Mouse (Mus musculus) embryonic facial prominence, embryonic 11.5 days (tissue): Measurements from ENCODE around the gene Adgra1. TPM values are rescaled to one million over a fixed set of nuclear protein-coding genes. Genes with fewer than 3 reads are reported as not detected.

Experiments
- ATAC-seq: fragments of 200-750 bp; cut with Nextera tagmentation; replicated peaks from 2 replicates; pipeline ENCODE4 v1.8.0; 2017; ENCODE audit warnings: low read depth; ENCODE audit not compliant: insufficient number of reproducible peaks, low FRiP score, low TSS enrichment
- DNase-seq: peaks from one replicate; pipeline ENCODE4 v3.0.0-alpha.2; 2015; ENCODE audit warnings: low spot score
- H3K27ac ChIP-seq: fragments of 300-500 bp; sonication (generic); replicated peaks from 2 replicates; pipeline ENCODE4 v1.5.1; 2014; ENCODE audit warnings: mild to moderate bottlenecking, low read depth, low read length, control low read depth
- H3K27me3 ChIP-seq: fragments of 300-500 bp; sonication (generic); 2 replicates; pipeline ENCODE4 v1.6.1; 2014; ENCODE audit warnings: mild to moderate bottlenecking, low read length, moderate library complexity, mixed read lengths; ENCODE audit not compliant: control insufficient read depth, insufficient read depth
- H3K36me3 ChIP-seq: fragments of 300-500 bp; sonication (generic); replicated peaks from 2 replicates; pipeline ENCODE4 v1.6.1; 2014; ENCODE audit warnings: low read depth, mild to moderate bottlenecking, low read length, moderate library complexity, mixed read lengths; ENCODE audit not compliant: control insufficient read depth, insufficient read depth
- H3K4me1 ChIP-seq: fragments of 300-500 bp; sonication (generic); 2 replicates; pipeline ENCODE4 v1.6.1; 2014; ENCODE audit warnings: low read length, mixed read lengths; ENCODE audit not compliant: control insufficient read depth, insufficient read depth
- H3K4me2 ChIP-seq: fragments of 300-500 bp; sonication (generic); 2 replicates; pipeline ENCODE4 v1.6.1; 2014; ENCODE audit warnings: low read depth, mild to moderate bottlenecking, control low read depth, low read length, moderate library complexity
- H3K4me3 ChIP-seq: fragments of 300-500 bp; sonication (generic); 2 replicates; pipeline ENCODE4 v1.5.1; 2014; ENCODE audit warnings: low read depth, low read length, control low read depth
- H3K9ac ChIP-seq: fragments of 300-500 bp; sonication (generic); replicated peaks from 2 replicates; pipeline ENCODE4 v1.6.1; 2014; ENCODE audit warnings: mild to moderate bottlenecking, control low read depth, low read length
- H3K9me3 ChIP-seq: fragments of 300-500 bp; sonication (generic); replicated peaks from 2 replicates; pipeline ENCODE4 v1.6.1; 2016; ENCODE audit warnings: mild to moderate bottlenecking, low read length, inconsistent platforms, mixed read lengths; ENCODE audit not compliant: control insufficient read depth
- WGBS: fragments of 180-500 bp; shearing (Covaris S2); extraction: QIAGEN DNeasy Blood & Tissue Kit; methylation state at CpG from one replicate; pipeline ENCODE4 v1.1.7; 2014; 5-methylcytosine and 5-hydroxymethylcytosine counted together
- polyA plus RNA-seq: library from polyadenylated mRNA; unstranded; fragments of >200 nt; fragmentation: Nextera tagmentation; extraction: Ambion mirVana; gene quantifications from 2 replicates; pipeline ENCODE4 v1.2.1, GENCODE M21; 2014

Adgra1 gene
- polyA plus RNA-seq, 1 experiment from 2014 or later, result 0.87 TPM

DNA sequence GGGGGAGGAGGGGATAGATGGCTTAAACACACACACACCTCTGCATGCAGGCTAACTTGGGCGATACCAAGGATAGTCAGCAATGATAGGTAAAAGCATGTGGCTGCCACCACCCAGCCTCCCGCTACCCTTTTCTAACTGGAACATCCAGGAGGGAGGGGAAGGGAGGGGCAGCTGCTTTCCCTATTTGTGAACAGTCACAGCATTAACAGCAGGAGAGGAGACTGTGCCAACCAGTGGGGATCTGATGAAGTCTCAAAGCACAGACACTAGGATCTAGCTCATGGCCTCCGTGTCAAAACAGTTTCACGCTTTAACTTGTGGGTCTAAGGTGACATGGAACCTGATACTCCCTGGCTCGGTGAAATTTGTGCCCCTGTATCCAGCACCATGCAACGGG lies 23.9 kb upstream of the Adgra1 start:
- Histone ChIP-seq H3K27ac (no peak overlapping the region), H3K4me2 (no peak overlapping the region), H3K27me3 (no peaks in the 10 kb centered on the region), H3K4me3 (no peak overlapping the region), H3K9ac (no peak overlapping the region), H3K36me3 (no peaks in the 10 kb centered on the region), H3K4me1 (no peaks in the 10 kb centered on the region), H3K9me3 (no peaks in the 10 kb centered on the region)
- ATAC-seq (no peak), DNase-seq (no peak)
- 66% methylated on average over 6 of the region's 6 CpGs for WGBS

DNA sequence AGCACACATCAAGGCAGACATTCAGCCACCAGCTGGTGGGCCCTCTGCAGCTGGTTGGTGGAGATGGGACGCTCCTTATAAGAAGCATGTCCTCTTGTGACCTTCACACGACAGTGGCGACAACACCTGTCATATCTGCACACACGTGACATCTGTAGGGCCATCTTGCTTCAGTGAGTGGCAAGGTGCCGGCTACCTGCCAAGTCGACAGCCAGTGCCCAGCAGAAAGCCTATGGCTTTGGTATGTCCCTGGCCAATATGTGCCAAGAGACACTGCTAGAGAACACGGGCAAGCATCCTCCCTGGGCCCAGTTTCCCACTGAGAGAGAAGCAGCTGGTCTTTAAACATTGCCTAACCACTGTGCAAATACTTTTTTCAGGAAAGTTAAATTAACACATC lies 22.3 kb upstream of the Adgra1 start:
- WGBS, result 85% methylated on average over 7 of the region's 7 CpGs
- H3K27ac ChIP-seq, result no peak overlapping the region
- H3K4me1 ChIP-seq, result no peaks in the 10 kb centered on the region
- H3K9ac ChIP-seq, result no peak overlapping the region
- no peak overlapping the region for H3K4me3 ChIP-seq
- no peak overlapping the region for H3K4me2 ChIP-seq
- no peaks in the 10 kb centered on the region for H3K36me3 ChIP-seq
- no peaks in the 10 kb centered on the region for H3K27me3 ChIP-seq
- no peaks in the 10 kb centered on the region for H3K9me3 ChIP-seq
- DNase-seq (no peak), ATAC-seq (no peak)

DNA sequence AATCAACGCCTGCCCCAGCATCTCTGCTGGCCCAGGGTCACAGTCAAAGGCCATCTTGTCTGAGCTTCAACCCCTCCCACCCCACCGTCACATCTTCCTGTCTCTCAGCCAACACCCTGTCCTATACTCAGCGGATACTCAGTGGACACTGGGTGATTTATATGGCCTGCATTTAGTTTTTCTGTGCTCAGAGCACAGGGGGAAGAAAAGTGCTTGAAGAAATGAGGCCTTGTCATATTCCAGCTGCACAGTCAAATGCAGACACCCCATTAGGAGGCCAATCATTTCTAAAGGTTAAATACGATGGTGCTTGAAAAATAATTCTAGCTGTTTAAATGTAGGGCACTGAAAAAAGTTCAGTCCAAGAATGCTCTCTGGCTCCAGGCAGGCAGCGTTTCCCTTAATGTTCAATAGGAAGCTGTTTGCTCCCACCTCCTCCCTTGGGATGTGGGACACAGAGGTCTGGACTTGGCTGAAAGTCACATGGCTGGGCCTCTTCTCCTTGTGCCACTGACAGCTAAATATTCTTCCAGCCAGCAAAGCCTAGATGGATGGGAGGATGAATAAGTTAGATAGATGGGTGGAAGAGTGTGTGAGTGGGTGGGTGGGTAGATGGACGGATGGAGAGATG lies 20.3 kb upstream of the Adgra1 start:
- ATAC-seq (no peak), DNase-seq (no peak)
- no peak overlapping the region for H3K9ac ChIP-seq
- no peak overlapping the region for H3K27ac ChIP-seq
- no peaks in the 10 kb centered on the region for H3K4me1 ChIP-seq
- H3K27me3 ChIP-seq, result no peaks in the 10 kb centered on the region
- no peak overlapping the region for H3K4me2 ChIP-seq
- no peaks in the 10 kb centered on the region for H3K36me3 ChIP-seq
- H3K4me3 ChIP-seq, result no peak overlapping the region
- H3K9me3 ChIP-seq, result no peaks in the 10 kb centered on the region
- WGBS, result 85% methylated on average over 6 of the region's 6 CpGs

DNA sequence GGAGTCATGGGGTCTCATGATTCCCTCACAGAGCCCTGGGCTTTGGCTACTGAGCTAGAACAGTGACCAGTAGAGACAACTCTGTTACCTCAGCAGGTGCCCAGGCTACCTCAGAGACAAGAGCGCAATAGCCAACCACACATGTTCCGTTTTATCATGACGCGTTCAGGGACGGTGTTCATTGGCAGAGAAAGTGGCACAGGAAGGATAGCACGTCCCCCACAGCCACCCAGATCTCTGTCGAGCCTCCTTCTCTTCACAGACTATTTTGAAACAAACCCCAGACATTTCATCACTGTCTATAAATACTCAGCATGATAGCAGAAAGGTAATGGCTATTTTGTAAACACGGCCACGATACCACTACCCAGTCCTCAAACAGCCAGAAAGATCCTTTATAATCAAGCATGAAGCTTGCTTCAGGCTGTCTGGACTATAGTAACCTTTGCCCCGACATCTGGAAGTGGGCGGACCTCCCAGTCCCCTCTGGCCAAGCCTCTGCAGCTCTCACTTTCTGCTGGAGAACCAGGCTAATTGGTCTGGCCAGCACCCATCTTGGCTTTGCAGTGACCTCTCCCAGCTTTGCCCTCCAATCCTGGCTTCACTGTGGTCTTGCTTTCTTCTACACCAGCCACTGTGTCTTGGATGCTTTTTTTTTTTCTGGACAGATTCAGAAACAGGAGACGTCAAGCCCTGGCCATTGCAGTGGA lies 11.5 kb upstream of the Adgra1 start:
- no peaks in the 10 kb centered on the region for H3K4me1 ChIP-seq
- no peak overlapping the region for H3K4me2 ChIP-seq
- no peak overlapping the region for H3K9ac ChIP-seq
- H3K27ac ChIP-seq, result no peak overlapping the region
- no peaks in the 10 kb centered on the region for H3K27me3 ChIP-seq
- DNase-seq (no peak), ATAC-seq (no peak)
- no peaks in the 10 kb centered on the region for H3K36me3 ChIP-seq
- H3K9me3 ChIP-seq, result no peaks in the 10 kb centered on the region
- 50% methylated on average over 12 of the region's 12 CpGs for WGBS
- no peak overlapping the region for H3K4me3 ChIP-seq

DNA sequence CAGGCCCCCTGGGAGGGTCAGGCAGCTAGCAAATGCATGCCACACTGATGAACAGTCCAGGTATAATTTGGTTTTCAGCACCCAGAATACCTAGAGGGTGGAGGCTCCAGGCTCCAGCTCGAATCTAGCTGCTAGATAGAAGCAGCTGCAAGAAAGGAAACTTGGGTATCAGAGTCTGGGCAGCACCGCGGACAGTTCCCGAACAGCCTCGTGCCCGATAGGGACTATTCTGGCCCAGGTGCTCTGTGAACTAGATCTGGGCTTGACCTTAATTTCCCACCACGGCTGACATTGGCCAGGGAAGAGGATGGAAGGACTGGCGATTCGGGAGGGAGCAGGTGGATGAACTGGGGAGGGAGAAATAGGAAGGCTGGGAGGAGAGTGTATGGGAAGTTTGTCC lies 6.3 kb upstream of the Adgra1 start:
- DNase-seq, result peak; percentile 72

DNA sequence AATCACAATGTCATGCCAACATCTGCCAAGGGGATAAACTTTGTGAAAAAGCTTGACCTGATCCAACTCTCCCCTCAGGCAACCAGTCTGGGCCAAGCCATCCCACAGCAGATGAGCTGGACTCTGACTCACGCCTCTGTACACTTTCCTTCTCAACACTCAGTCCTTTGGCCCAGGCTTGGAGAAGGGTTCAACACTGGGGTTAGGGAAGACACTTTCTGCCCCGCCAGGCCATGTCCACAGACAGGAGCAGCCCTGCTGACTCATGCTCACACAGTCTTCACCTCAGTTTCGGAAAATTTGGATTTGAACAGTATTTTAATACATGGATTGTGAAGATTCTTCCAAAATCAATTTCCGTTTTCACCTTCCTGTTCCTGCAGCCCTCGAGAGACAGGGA lies 442 bp upstream of the Adgra1 start:
- Histone ChIP-seq H3K4me1 (no peaks in the 10 kb centered on the region), H3K4me3 (no peak overlapping the region), H3K36me3 (no peaks in the 10 kb centered on the region), H3K27me3 (0 out of 2 replicates have a peak, but pooled peaks cover 4% of the 10 kb centered on the region), H3K27ac (no peak overlapping the region), H3K4me2 (peak overlapping the region; percentile 47), H3K9ac (no peak overlapping the region; the same call in 1 of the 2 replicates), H3K9me3 (no peaks in the 10 kb centered on the region)
- WGBS, result 21% methylated on average over 5 of the region's 5 CpGs
- DNase-seq (no peak), ATAC-seq (no peak)

More for the DNA sequence above, 6.3 kb upstream of the Adgra1 start:
- Histone ChIP-seq H3K4me1 (no peaks in the 10 kb centered on the region), H3K27me3 (no peaks in the 10 kb centered on the region), H3K4me2 (no peak overlapping the region), H3K9me3 (no peaks in the 10 kb centered on the region), H3K27ac (no peak overlapping the region), H3K36me3 (no peaks in the 10 kb centered on the region), H3K4me3 (no peak overlapping the region), H3K9ac (no peak overlapping the region)
- WGBS, result 11% methylated on average over 9 of the region's 9 CpGs
- ATAC-seq, result no peak

DNA sequence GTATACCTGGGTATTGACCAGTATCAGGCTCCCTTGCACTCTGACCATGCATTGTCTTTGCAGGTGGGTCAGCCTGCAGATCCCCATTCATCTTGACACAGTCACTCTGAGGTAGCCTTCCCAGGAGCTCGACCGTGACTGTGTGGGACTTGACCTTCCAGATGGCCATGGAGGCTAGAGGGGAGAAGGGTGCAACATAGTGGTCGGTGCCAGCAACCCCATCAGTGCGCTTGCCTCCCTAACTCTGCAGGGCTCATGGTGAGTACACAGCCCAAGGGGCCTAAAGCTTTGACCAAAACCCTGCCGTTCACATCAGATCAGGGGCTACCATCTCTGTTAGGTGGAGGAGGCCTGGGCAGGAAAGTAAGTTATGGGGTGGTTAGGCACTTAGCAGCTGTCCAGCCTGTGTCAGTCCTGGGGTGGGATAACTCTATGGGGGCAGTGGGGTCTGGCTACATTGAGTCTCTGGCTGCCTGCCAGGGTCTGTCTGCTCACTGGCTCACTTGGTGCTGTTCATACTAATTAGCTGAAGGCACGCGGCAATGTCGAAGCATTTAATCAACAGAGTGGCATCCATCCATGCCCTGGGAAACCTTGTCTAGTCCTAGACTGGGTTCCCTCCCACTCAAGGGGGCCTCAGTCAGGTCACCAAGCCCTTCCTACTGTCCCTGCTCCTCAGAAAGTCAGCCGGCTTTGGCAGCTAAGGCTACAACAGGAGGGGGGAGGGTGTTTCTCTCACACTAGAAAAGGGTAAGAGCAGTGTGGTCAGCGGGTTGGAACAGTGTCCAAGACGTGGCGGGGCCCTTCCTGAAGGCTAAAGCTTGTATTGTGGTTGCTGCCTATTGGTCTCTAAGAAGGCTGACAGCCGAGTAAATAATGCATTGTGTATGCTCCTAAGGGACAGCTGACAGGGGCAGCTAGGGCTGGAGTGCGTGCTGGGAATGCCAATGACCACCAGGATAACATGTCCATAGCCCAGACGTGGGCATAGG lies 1.5 kb downstream of the Adgra1 start:
- no peak for DNase-seq
- Histone ChIP-seq H3K27me3 (0 out of 2 replicates have a peak, but pooled peaks cover 4% of the 10 kb centered on the region), H3K9ac (no peak overlapping the region), H3K4me3 (no peak overlapping the region), H3K4me2 (no peak overlapping the region), H3K36me3 (no peaks in the 10 kb centered on the region), H3K27ac (no peak overlapping the region), H3K9me3 (no peaks in the 10 kb centered on the region), H3K4me1 (no peaks in the 10 kb centered on the region)
- ATAC-seq, result peak; percentile 45; the same call in 1 of the 2 replicates
- 58% methylated on average over 15 of the region's 15 CpGs for whole genome bisulfite sequencing
